Mouse (Mus musculus): ENCODE measurements around the gene Gm17584.
"Not testable (repeated sequence)": the region's sequence is repeated elsewhere in the genome, so short reads cannot be mapped to it uniquely, and the experiment has no call there.

The Gm17584 gene

GRCm38 (mm10) chrX:124500263-124500662 is at the start of gene Gm17584:
TSS of gene Gm17584 (plus strand) at chrX:124500563.
- DNase-seq, result not testable (repeated sequence)
